Mouse (Mus musculus): ENCODE measurements around the gene Plxna4. TPM values are rescaled to one million over a fixed set of nuclear protein-coding genes. Genes with fewer than 3 reads are reported as not detected.

Plxna4 gene
- total RNA-seq, 1 experiment, result 0.98 TPM

GRCm38 (mm10) chr6:32411325-32411724 is 176.7 kb downstream of the Plxna4 start:
- no peak for DNase-seq (ENCODE audit: low read depth, low spot score)
- TF ChIP-seq ZNF384 (IDR thresholded peaks at IDR 0.05; ENCODE audit: low read depth, low read length), result no peak
- no peak for TF ChIP-seq ZC3H11A (IDR thresholded peaks at IDR 0.05; ENCODE audit: borderline replicate concordance, low read depth, low read length)
- no peak for TF ChIP-seq MAFK (IDR thresholded peaks at IDR 0.05; ENCODE audit: insufficient read depth, low read depth, low read length)
- no peak for TF ChIP-seq HCFC1 (IDR thresholded peaks at IDR 0.05; ENCODE audit: borderline replicate concordance, insufficient read depth, low read length)
- no peak for TF ChIP-seq CHD2 (IDR thresholded peaks at IDR 0.05; ENCODE audit: low read depth, low read length)
- no peak overlapping the region for H3K9ac ChIP-seq (ENCODE audit: insufficient read depth, low read depth, low read length, poor library complexity, severe bottlenecking)
- no peaks in the 10 kb centered on the region for H3K4me1 ChIP-seq (ENCODE audit: control insufficient read depth in 2 of 2, insufficient read depth in 2 of 2, low read length in 2 of 2, poor library complexity in 1 of 2)
- in situ Hi-C loops (cut with MboI; ENCODE audit: low sequenced_read_pairs in 2 of 2, unreplicated experiment in 2 of 2), result no loop called here
- H3K4me3 ChIP-seq (ENCODE audit: insufficient read depth in 1 of 2, low read depth in 1 of 2, low read length in 2 of 2, poor library complexity in 1 of 2, severe bottlenecking in 1 of 2), result no peak overlapping the region
- no peaks in the 10 kb centered on the region for H3K9me3 ChIP-seq (ENCODE audit: control insufficient read depth, insufficient read depth, low read depth, low read length)
- no peaks in the 10 kb centered on the region for H3K36me3 ChIP-seq (ENCODE audit: control insufficient read depth, insufficient read depth, low read length, poor library complexity, severe bottlenecking)
- no peak overlapping the region for H3K27ac ChIP-seq (ENCODE audit: insufficient read depth, low read depth, low read length, poor library complexity, severe bottlenecking)

- H3K4me3 ChIP-seq (ENCODE audit: insufficient read depth in 1 of 2, low read depth in 1 of 2, low read length in 2 of 2, poor library complexity in 1 of 2, severe bottlenecking in 1 of 2), result no peak overlapping the region
- H3K36me3 ChIP-seq (ENCODE audit: control insufficient read depth, insufficient read depth, low read length, poor library complexity, severe bottlenecking), result no peaks in the 10 kb centered on the region
- H3K4me1 ChIP-seq (ENCODE audit: control insufficient read depth in 2 of 2, insufficient read depth in 2 of 2, low read length in 2 of 2, poor library complexity in 1 of 2), result no peaks in the 10 kb centered on the region
- DNase-seq (ENCODE audit: low read depth, low spot score), result no peak
- no peak for TF ChIP-seq ZNF384 (IDR thresholded peaks at IDR 0.05; ENCODE audit: low read depth, low read length)
- no peak for TF ChIP-seq ZC3H11A (IDR thresholded peaks at IDR 0.05; ENCODE audit: borderline replicate concordance, low read depth, low read length)
- no peak for TF ChIP-seq CHD2 (IDR thresholded peaks at IDR 0.05; ENCODE audit: low read depth, low read length)
- TF ChIP-seq MAFK (IDR thresholded peaks at IDR 0.05; ENCODE audit: insufficient read depth, low read depth, low read length), result no peak
- no peak for TF ChIP-seq HCFC1 (IDR thresholded peaks at IDR 0.05; ENCODE audit: borderline replicate concordance, insufficient read depth, low read length)
- H3K9ac ChIP-seq (ENCODE audit: insufficient read depth, low read depth, low read length, poor library complexity, severe bottlenecking), result no peak overlapping the region
- in situ Hi-C loops (cut with MboI; ENCODE audit: low sequenced_read_pairs in 2 of 2, unreplicated experiment in 2 of 2), result no loop called here
- no peaks in the 10 kb centered on the region for H3K9me3 ChIP-seq (ENCODE audit: control insufficient read depth, insufficient read depth, low read depth, low read length)
- H3K27ac ChIP-seq (ENCODE audit: insufficient read depth, low read depth, low read length, poor library complexity, severe bottlenecking), result no peak overlapping the region
Measured at GRCm38 (mm10) chr6:32409625-32410024, 178.4 kb downstream of the Plxna4 start.

- H3K27ac ChIP-seq (ENCODE audit: insufficient read depth, low read depth, low read length, poor library complexity, severe bottlenecking), result no peak overlapping the region
- in situ Hi-C loops (cut with MboI; ENCODE audit: low sequenced_read_pairs in 2 of 2, unreplicated experiment in 2 of 2), result no loop called here
- DNase-seq (ENCODE audit: low read depth, low spot score), result no peak
Measured at GRCm38 (mm10) chr6:32407574-32408185, 180.3 kb downstream of the Plxna4 start.

GRCm38 (mm10) chr6:32406316-32407095 is 181.5 kb downstream of the Plxna4 start:
- no peaks in the 10 kb centered on the region for H3K9me3 ChIP-seq (ENCODE audit: control insufficient read depth, insufficient read depth, low read depth, low read length)
- DNase-seq (ENCODE audit: low read depth, low spot score), result no peak
- in situ Hi-C loops (cut with MboI; ENCODE audit: low sequenced_read_pairs in 2 of 2, unreplicated experiment in 2 of 2), result no loop called here
- H3K4me3 ChIP-seq (ENCODE audit: insufficient read depth in 1 of 2, low read depth in 1 of 2, low read length in 2 of 2, poor library complexity in 1 of 2, severe bottlenecking in 1 of 2), result no peak overlapping the region
- TF ChIP-seq CHD2 (IDR thresholded peaks at IDR 0.05; ENCODE audit: low read depth, low read length), result no peak
- TF ChIP-seq MAFK (IDR thresholded peaks at IDR 0.05; ENCODE audit: insufficient read depth, low read depth, low read length), result no peak
- no peak for TF ChIP-seq ZNF384 (IDR thresholded peaks at IDR 0.05; ENCODE audit: low read depth, low read length)
- TF ChIP-seq HCFC1 (IDR thresholded peaks at IDR 0.05; ENCODE audit: borderline replicate concordance, insufficient read depth, low read length), result no peak
- no peak for TF ChIP-seq ZC3H11A (IDR thresholded peaks at IDR 0.05; ENCODE audit: borderline replicate concordance, low read depth, low read length)
- H3K27ac ChIP-seq (ENCODE audit: insufficient read depth, low read depth, low read length, poor library complexity, severe bottlenecking), result no peak overlapping the region
- no peaks in the 10 kb centered on the region for H3K4me1 ChIP-seq (ENCODE audit: control insufficient read depth in 2 of 2, insufficient read depth in 2 of 2, low read length in 2 of 2, poor library complexity in 1 of 2)
- no peaks in the 10 kb centered on the region for H3K36me3 ChIP-seq (ENCODE audit: control insufficient read depth, insufficient read depth, low read length, poor library complexity, severe bottlenecking)
- no peak overlapping the region for H3K9ac ChIP-seq (ENCODE audit: insufficient read depth, low read depth, low read length, poor library complexity, severe bottlenecking)

More at GRCm38 (mm10) chr6:32407574-32408185, 180.3 kb downstream of the Plxna4 start:
- Histone ChIP-seq H3K36me3 (ENCODE audit: control insufficient read depth, insufficient read depth, low read length, poor library complexity, severe bottlenecking) (no peaks in the 10 kb centered on the region), H3K9ac (ENCODE audit: insufficient read depth, low read depth, low read length, poor library complexity, severe bottlenecking) (no peak overlapping the region), H3K4me3 (ENCODE audit: insufficient read depth in 1 of 2, low read depth in 1 of 2, low read length in 2 of 2, poor library complexity in 1 of 2, severe bottlenecking in 1 of 2) (no peak overlapping the region), H3K9me3 (ENCODE audit: control insufficient read depth, insufficient read depth, low read depth, low read length) (no peaks in the 10 kb centered on the region), H3K4me1 (ENCODE audit: control insufficient read depth in 2 of 2, insufficient read depth in 2 of 2, low read length in 2 of 2, poor library complexity in 1 of 2) (no peaks in the 10 kb centered on the region)
- TF ChIP-seq CHD2 (IDR thresholded peaks at IDR 0.05; ENCODE audit: low read depth, low read length) (no peak), HCFC1 (IDR thresholded peaks at IDR 0.05; ENCODE audit: borderline replicate concordance, insufficient read depth, low read length) (no peak), MAFK (IDR thresholded peaks at IDR 0.05; ENCODE audit: insufficient read depth, low read depth, low read length) (no peak), ZNF384 (IDR thresholded peaks at IDR 0.05; ENCODE audit: low read depth, low read length) (no peak), ZC3H11A (IDR thresholded peaks at IDR 0.05; ENCODE audit: borderline replicate concordance, low read depth, low read length) (no peak)

Data from ES-E14 (cell line).